Mouse (Mus musculus) stomach, embryonic 14.5 days (tissue): Measurements from ENCODE around the gene Rab30. TPM values are rescaled to one million over a fixed set of nuclear protein-coding genes. Genes with fewer than 3 reads are reported as not detected.

Source experiments
- ATAC-seq: fragments of 200-750 bp; cut with Nextera tagmentation; 2 replicates; pipeline ENCODE4 v1.8.0; 2017; ENCODE audit warnings: low read depth, moderate TSS enrichment; ENCODE audit not compliant: insufficient number of reproducible peaks, insufficient read depth, low FRiP score
- H3K27ac ChIP-seq: fragments of 300-500 bp; sonication (generic); 2 replicates; pipeline ENCODE4 v1.5.1; 2014; ENCODE audit warnings: mild to moderate bottlenecking, low read length, moderate library complexity, mixed read lengths
- H3K27me3 ChIP-seq: fragments of 300-500 bp; sonication (generic); 2 replicates; pipeline ENCODE4 v1.6.1; 2014; ENCODE audit warnings: low read length, control low read depth, mixed read lengths; ENCODE audit not compliant: control insufficient read depth, insufficient read depth
- H3K36me3 ChIP-seq: fragments of 300-500 bp; sonication (generic); 2 replicates; pipeline ENCODE4 v1.6.1; 2014; ENCODE audit warnings: mild to moderate bottlenecking, control low read depth, low read length, moderate library complexity, mixed read lengths; ENCODE audit not compliant: control insufficient read depth, insufficient read depth
- H3K4me1 ChIP-seq: fragments of 300-500 bp; sonication (generic); 2 replicates; pipeline ENCODE4 v1.6.1; 2014; ENCODE audit warnings: low read length, control low read depth, mixed read lengths; ENCODE audit not compliant: control insufficient read depth, insufficient read depth
- H3K4me2 ChIP-seq: fragments of 300-500 bp; sonication (generic); replicated peaks from 2 replicates; pipeline ENCODE4 v1.6.1; 2014; ENCODE audit warnings: low read depth, low read length, control low read depth
- H3K4me3 ChIP-seq: fragments of 300-500 bp; sonication (generic); 2 replicates; pipeline ENCODE4 v1.5.1; 2014; ENCODE audit warnings: low read depth, low read length, control low read depth
- H3K9ac ChIP-seq: fragments of 300-500 bp; sonication (generic); replicated peaks from 2 replicates; pipeline ENCODE4 v1.6.1; 2014; ENCODE audit warnings: low read depth, mild to moderate bottlenecking, control low read depth, low read length, moderate library complexity, mixed read lengths
- H3K9me3 ChIP-seq: fragments of 300-500 bp; sonication (generic); 2 replicates; pipeline ENCODE4 v1.6.1; 2016; ENCODE audit warnings: low read depth, low read length, control low read depth; ENCODE audit not compliant: control insufficient read depth
- WGBS: fragments of 180-500 bp; shearing (Covaris S2); extraction: QIAGEN DNeasy Blood & Tissue Kit; methylation state at CpG from one replicate; pipeline ENCODE4 v1.1.7; 2014; 5-methylcytosine and 5-hydroxymethylcytosine counted together
- polyA plus RNA-seq: library from polyadenylated mRNA; unstranded; fragments of >200 nt; fragmentation: Nextera tagmentation; extraction: Ambion mirVana; gene quantifications from 2 replicates; pipeline ENCODE4 v1.2.1, GENCODE M21; 2014

Rab30 gene
- polyA plus RNA-seq: 31.8 and 34.5 TPM in 2 replicates

- under 1% methylated on average over 38 of the region's 38 CpGs for WGBS
- Histone ChIP-seq H3K9ac (peak within 1 kb of the TSS; percentile 93), H3K4me3 (peak within 1 kb of the TSS; percentile 76), H3K36me3 (peaks cover 21% of the 10 kb centered on the region), H3K27ac (peak within 1 kb of the TSS; percentile 88), H3K9me3 (no peaks in the 10 kb centered on the region), H3K27me3 (no peaks in the 10 kb centered on the region), H3K4me2 (peak within 1 kb of the TSS; percentile 74), H3K4me1 (peaks cover 17% of the 10 kb centered on the region; the same call in 1 of the 2 replicates)
- peak; percentile 100 for ATAC-seq
These were observed at the start of gene Rab30 for GRCm38 (mm10) chr7:92741152-92741860. Gene Rab30, plus strand, starts transcription at chr7:92741603.

- ATAC-seq: no peak
These were observed 45.0 kb upstream of the Rab30 start for GRCm38 (mm10) chr7:92696395-92696794.

GRCm38 (mm10) chr7:92698770-92699169 is 42.6 kb upstream of the Rab30 start:
- WGBS: 70% methylated on average over 5 of the region's 5 CpGs
- H3K9me3 ChIP-seq: no peaks in the 10 kb centered on the region
- H3K4me2 ChIP-seq: no peak overlapping the region
- H3K36me3 ChIP-seq: no peaks in the 10 kb centered on the region
- no peak for ATAC-seq
- H3K27me3 ChIP-seq: no peaks in the 10 kb centered on the region
- H3K4me1 ChIP-seq: no peaks in the 10 kb centered on the region
- no peak overlapping the region for H3K27ac ChIP-seq
- no peak overlapping the region for H3K9ac ChIP-seq
- no peak overlapping the region for H3K4me3 ChIP-seq

More at GRCm38 (mm10) chr7:92696395-92696794, 45.0 kb upstream of the Rab30 start:
- no peaks in the 10 kb centered on the region for H3K36me3 ChIP-seq
- no peaks in the 10 kb centered on the region for H3K4me1 ChIP-seq
- no peaks in the 10 kb centered on the region for H3K9me3 ChIP-seq
- no peak overlapping the region for H3K4me3 ChIP-seq
- no peak overlapping the region for H3K27ac ChIP-seq
- H3K27me3 ChIP-seq: no peaks in the 10 kb centered on the region
- no peak overlapping the region for H3K9ac ChIP-seq
- 81% methylated on average over 3 of the region's 3 CpGs for WGBS
- H3K4me2 ChIP-seq: no peak overlapping the region

GRCm38 (mm10) chr7:92703661-92704060 is 37.7 kb upstream of the Rab30 start:
- no peak overlapping the region for H3K27ac ChIP-seq
- WGBS: 61% methylated on average over 1 of the region's 1 CpGs
- H3K4me1 ChIP-seq: no peaks in the 10 kb centered on the region
- H3K9ac ChIP-seq: no peak overlapping the region
- H3K36me3 ChIP-seq: no peaks in the 10 kb centered on the region
- no peak overlapping the region for H3K4me3 ChIP-seq
- H3K9me3 ChIP-seq: no peaks in the 10 kb centered on the region
- ATAC-seq: no peak
- H3K4me2 ChIP-seq: no peak overlapping the region
- H3K27me3 ChIP-seq: no peaks in the 10 kb centered on the region

GRCm38 (mm10) chr7:92705534-92705933 is 35.9 kb upstream of the Rab30 start:
- Histone ChIP-seq H3K9ac (no peak overlapping the region), H3K4me1 (no peaks in the 10 kb centered on the region), H3K4me3 (no peak overlapping the region), H3K4me2 (no peak overlapping the region), H3K27me3 (no peaks in the 10 kb centered on the region), H3K9me3 (no peaks in the 10 kb centered on the region), H3K36me3 (no peaks in the 10 kb centered on the region), H3K27ac (no peak overlapping the region)
- no peak for ATAC-seq
- 70% methylated on average over 2 of the region's 2 CpGs for WGBS

- Histone ChIP-seq H3K4me2 (no peak overlapping the region), H3K27ac (no peak overlapping the region), H3K9ac (no peak overlapping the region), H3K36me3 (no peaks in the 10 kb centered on the region), H3K9me3 (no peaks in the 10 kb centered on the region), H3K4me1 (no peaks in the 10 kb centered on the region), H3K4me3 (no peak overlapping the region), H3K27me3 (no peaks in the 10 kb centered on the region)
- 72% methylated on average over 12 of the region's 12 CpGs for WGBS
- ATAC-seq: no peak
These were observed 34.7 kb upstream of the Rab30 start for GRCm38 (mm10) chr7:92706711-92707110.

- no peak for ATAC-seq
- H3K27me3 ChIP-seq: no peaks in the 10 kb centered on the region
- no peak overlapping the region for H3K4me2 ChIP-seq
- no peak overlapping the region for H3K27ac ChIP-seq
- H3K9me3 ChIP-seq: no peaks in the 10 kb centered on the region
- H3K36me3 ChIP-seq: no peaks in the 10 kb centered on the region
- 28% methylated on average over 2 of the region's 2 CpGs for WGBS
- H3K4me1 ChIP-seq: no peaks in the 10 kb centered on the region
- H3K4me3 ChIP-seq: no peak overlapping the region
- H3K9ac ChIP-seq: no peak overlapping the region
These were observed 31.8 kb upstream of the Rab30 start for GRCm38 (mm10) chr7:92709573-92709972.

GRCm38 (mm10) chr7:92711593-92711992 is 29.8 kb upstream of the Rab30 start:
- Histone ChIP-seq H3K36me3 (no peaks in the 10 kb centered on the region), H3K27me3 (no peaks in the 10 kb centered on the region), H3K4me3 (no peak overlapping the region), H3K27ac (no peak overlapping the region), H3K4me2 (no peak overlapping the region), H3K9me3 (no peaks in the 10 kb centered on the region), H3K4me1 (no peaks in the 10 kb centered on the region), H3K9ac (no peak overlapping the region)
- WGBS: 90% methylated on average over 3 of the region's 3 CpGs
- ATAC-seq: no peak

- Histone ChIP-seq H3K4me1 (no peaks in the 10 kb centered on the region), H3K4me2 (no peak overlapping the region), H3K9me3 (no peaks in the 10 kb centered on the region), H3K27me3 (no peaks in the 10 kb centered on the region), H3K4me3 (no peak overlapping the region), H3K27ac (no peak overlapping the region), H3K36me3 (no peaks in the 10 kb centered on the region), H3K9ac (no peak overlapping the region)
- WGBS: 87% methylated on average over 1 of the region's 1 CpGs
- no peak for ATAC-seq
These were observed 26.3 kb upstream of the Rab30 start for GRCm38 (mm10) chr7:92715055-92715454.
